Mouse (Mus musculus): ENCODE data around the gene Hoxb6.

DNA sequence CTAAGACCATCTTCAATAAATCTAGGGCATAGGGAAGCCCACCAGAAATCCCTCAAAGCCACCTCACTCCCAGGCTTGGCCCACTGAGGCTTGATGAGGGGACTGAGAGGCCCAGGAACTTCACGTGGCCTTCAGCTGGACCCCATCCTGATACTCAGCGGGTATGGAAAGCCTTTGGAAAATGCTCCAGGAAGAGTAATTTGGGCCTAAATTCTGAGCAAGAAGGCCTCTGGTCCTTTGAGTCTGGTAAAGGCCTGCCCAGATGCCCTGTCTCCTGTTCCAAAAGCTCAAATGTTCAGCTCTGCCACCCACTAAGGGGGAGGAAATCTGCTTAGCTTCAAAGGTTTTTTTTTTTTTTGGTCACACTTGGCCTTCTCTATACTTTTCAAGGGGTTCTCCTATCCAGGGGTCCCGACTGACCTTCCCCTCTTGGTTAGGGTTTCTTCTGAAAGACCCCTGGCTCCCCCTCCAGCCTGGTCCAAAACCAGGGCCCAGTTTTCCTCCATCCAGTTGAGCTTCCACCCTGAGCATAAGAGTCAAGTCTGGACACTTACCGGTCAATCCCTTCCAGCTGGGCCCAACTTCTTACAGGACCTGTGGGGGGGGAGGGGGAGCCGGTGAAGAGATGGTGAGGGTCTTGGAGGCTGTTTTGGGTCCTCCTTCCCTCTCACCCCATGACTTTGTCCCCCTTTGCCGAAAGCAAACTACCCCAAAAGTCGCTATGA is 14.1 kb downstream of the Hoxb6 start:
- TF ChIP-seq CTCF (conservative IDR thresholded peaks at IDR 0.05; ENCODE audit: low read length) (no peak), NANOG (IDR thresholded peaks at IDR 0.05; ENCODE audit: borderline replicate concordance, low read length) (no peak)

All from E14TG2a.4 (cell line).